Mouse (Mus musculus) testis, adult 2 months (tissue): ENCODE measurements around the gene Pde11a.

Experiments
- CTCF ChIP-seq: fragments of 200-500 bp; IDR thresholded peaks from 2 replicates; pipeline ENCODE4 v1.5.1; 2012; ENCODE audit warnings: low read depth, mild to moderate bottlenecking, inconsistent platforms, low read length, moderate library complexity; ENCODE audit not compliant: control insufficient read depth, insufficient read depth, insufficient replicate concordance
- POLR2A ChIP-seq: fragments of 200-500 bp; IDR thresholded peaks from 2 replicates; pipeline ENCODE4 v1.6.1; 2012; ENCODE audit warnings: low read depth, mild to moderate bottlenecking, inconsistent platforms, low read length, moderate library complexity; ENCODE audit not compliant: control insufficient read depth

GRCm38 (mm10) chr2:76239175-76239574, 99.4 kb downstream of the Pde11a start:
- TF ChIP-seq POLR2A = no peak
- TF ChIP-seq CTCF = no peak
